Mouse (Mus musculus) urinary bladder, postnatal 25 days (tissue): Measurements from ENCODE around the gene Ctnnd2.

ENCODE experiments used
- DNase-seq: peaks from one replicate; pipeline ENCODE4 v3.0.0; 2022; ENCODE audit warnings: low spot score

Ctnnd2 gene

GRCm38 (mm10) chr15:30885410-30885809 lies 713.0 kb downstream of the Ctnnd2 start:
- peak; percentile 6 for DNase-seq

GRCm38 (mm10) chr15:30887559-30887958 lies 715.2 kb downstream of the Ctnnd2 start:
- DNase-seq, result no peak

- DNase-seq, result no peak
Measured at GRCm38 (mm10) chr15:30891986-30892385, 719.6 kb downstream of the Ctnnd2 start.

- no peak for DNase-seq
Measured at GRCm38 (mm10) chr15:30895063-30895462, 722.7 kb downstream of the Ctnnd2 start.

- no peak for DNase-seq
Measured at GRCm38 (mm10) chr15:30897342-30897741, 724.9 kb downstream of the Ctnnd2 start.

GRCm38 (mm10) chr15:30908027-30908426 lies 735.6 kb downstream of the Ctnnd2 start:
- DNase-seq, result no peak

- no peak for DNase-seq
Measured at GRCm38 (mm10) chr15:30913360-30913759, 741.0 kb downstream of the Ctnnd2 start.

- no peak for DNase-seq
Measured at GRCm38 (mm10) chr15:30925838-30926237, 753.4 kb downstream of the Ctnnd2 start.

- DNase-seq, result peak; percentile 29
Measured at GRCm38 (mm10) chr15:30927632-30928031, 755.2 kb downstream of the Ctnnd2 start.

- no peak for DNase-seq
Measured at GRCm38 (mm10) chr15:30931906-30932305, 759.5 kb downstream of the Ctnnd2 start.

- DNase-seq, result no peak
Measured at GRCm38 (mm10) chr15:30945863-30946262, 773.5 kb downstream of the Ctnnd2 start.

GRCm38 (mm10) chr15:30958513-30958912 lies 786.1 kb downstream of the Ctnnd2 start:
- DNase-seq, result no peak

GRCm38 (mm10) chr15:30962421-30963160 lies 790.2 kb downstream of the Ctnnd2 start:
- no peak for DNase-seq

- DNase-seq, result no peak
Measured at GRCm38 (mm10) chr15:30964046-30964445, 791.7 kb downstream of the Ctnnd2 start.

- no peak for DNase-seq
Measured at GRCm38 (mm10) chr15:30964865-30965679, 792.7 kb downstream of the Ctnnd2 start.

- no peak for DNase-seq
Measured at GRCm38 (mm10) chr15:30966826-30967225, 794.4 kb downstream of the Ctnnd2 start.

- DNase-seq, result no peak
Measured at GRCm38 (mm10) chr15:30974436-30974835, 802.0 kb downstream of the Ctnnd2 start.

GRCm38 (mm10) chr15:30974991-30975775 lies 802.8 kb downstream of the Ctnnd2 start:
- no peak for DNase-seq

GRCm38 (mm10) chr15:30977166-30977740 lies 804.9 kb downstream of the Ctnnd2 start:
- no peak for DNase-seq

GRCm38 (mm10) chr15:30986890-30987289 lies 814.5 kb downstream of the Ctnnd2 start:
- DNase-seq, result no peak

- no peak for DNase-seq
Measured at GRCm38 (mm10) chr15:30990421-30991252, 818.2 kb downstream of the Ctnnd2 start.
